Mouse (Mus musculus) ovary, adult 10 weeks (tissue): ENCODE measurements around the gene Osgep. TPM values are rescaled to one million over a fixed set of nuclear protein-coding genes. Genes with fewer than 3 reads are reported as not detected.

Source experiments
- polyA plus RNA-seq: library from polyadenylated mRNA; stranded (reverse); fragments of 350-450 nt; fragmentation: Illumina TruSeq; extraction: RNeasy Lipid Tissue Mini Kit (QIAGEN cat#74804); gene quantifications from one replicate; pipeline ENCODE4 v1.2.3, GENCODE M21; 2014

Osgep gene
- 14.7 TPM for polyA plus RNA-seq

GRCm38 (mm10) chr14:50924281-50925064, at the start of gene Osgep, which contains the start of gene Apex1:
TSS of gene Osgep (minus strand) at chr14:50924893.
TSS of gene Apex1 (plus strand) at chr14:50924968.

DNA sequence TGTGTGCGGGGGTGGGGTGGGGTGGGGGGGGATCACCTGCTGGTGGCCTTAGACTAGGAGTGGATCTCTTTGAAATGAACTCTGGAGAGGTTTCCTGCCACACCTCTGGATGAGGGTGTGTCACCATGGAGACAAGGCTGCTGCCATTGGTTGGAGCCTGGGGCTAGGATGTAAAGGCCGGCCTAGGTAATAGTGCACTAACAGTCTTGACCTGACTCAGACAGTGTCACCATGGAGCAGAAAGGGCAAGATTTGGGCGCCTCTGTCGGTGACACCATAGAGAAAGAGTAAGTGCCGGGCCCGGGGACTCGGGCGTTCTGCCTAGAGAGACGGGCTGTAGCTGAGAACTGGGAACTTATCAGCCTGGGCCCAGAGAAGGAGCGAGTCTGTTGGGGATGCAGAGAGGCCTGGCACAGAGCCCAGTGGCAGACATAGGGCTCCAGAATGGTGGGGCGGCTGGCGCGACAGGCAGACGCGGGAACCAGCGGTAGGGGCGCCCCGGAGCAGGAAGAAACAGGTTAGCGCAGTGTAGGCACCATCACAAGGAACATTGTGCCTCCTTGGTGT, 31.3 kb upstream of the Osgep start, which contains the start of gene Pnp2:
Gene Pnp2 (plus strand): TSS at position 51 of the 567 bp plus-strand sequence.

DNA sequence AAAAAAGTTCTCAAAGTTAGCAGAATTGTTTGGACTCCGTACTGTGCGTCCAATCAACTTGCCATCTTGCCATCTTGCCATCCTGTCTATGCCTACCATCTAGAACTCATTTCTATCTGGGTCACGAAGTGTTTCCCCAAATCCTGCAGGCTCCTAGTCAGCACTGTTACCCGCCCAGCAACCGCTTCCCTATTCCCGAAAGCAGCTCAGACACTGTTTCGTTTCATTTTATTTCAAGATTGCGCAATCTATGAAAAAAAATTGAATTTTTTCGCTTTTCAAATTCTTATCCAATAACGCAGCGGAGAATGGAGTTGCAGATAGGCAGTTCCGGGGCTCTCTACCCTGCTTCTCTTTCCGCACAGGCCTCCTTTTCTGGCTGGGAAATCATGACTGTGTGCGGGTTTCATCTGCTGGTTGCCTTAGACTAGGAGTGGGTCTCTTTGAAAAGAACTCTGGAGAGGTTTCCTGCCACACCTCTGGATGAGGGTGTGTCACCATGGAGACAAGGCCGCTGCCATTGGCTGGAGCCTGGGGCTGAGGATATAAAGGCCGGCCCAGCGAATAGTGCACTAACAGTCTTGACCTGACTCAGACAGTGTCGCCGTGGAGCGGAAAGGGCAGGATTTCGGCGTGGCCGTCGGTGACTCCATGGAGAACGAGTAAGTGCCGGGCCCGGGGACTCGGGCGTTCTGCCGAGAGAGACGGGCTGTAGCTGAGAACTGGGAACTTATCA, 19.4 kb upstream of the Osgep start, which contains the start of gene Gm49342:
Gene Gm49342 (plus strand): TSS at position 586 of the 736 bp plus-strand sequence.

GRCm38 (mm10) chr14:50930754-50931492, 6.2 kb upstream of the Osgep start, which contains the start of the genes Pip4p1 and Pnp:
TSS of gene Pip4p1 (minus strand) at chr14:50930856.
TSS of gene Pnp (plus strand) at chr14:50931082.

GRCm38 (mm10) chr14:50897374-50897765, 27.3 kb downstream of the Osgep start, which contains the start of gene Klhl33:
TSS of gene Klhl33 (minus strand) at chr14:50897507.

GRCm38 (mm10) chr14:50869889-50870804, 54.5 kb downstream of the Osgep start, which contains the start of gene Tep1:
TSS of gene Tep1 (minus strand) at chr14:50870560.

Other genes with a start within 250 kb of the Osgep start
- not detected for gene Olfr747, start 231.7 kb downstream of the Osgep start, polyA plus RNA-seq
- not detected for gene Olfr748, start 217.5 kb downstream of the Osgep start, polyA plus RNA-seq
- gene Olfr749, start 179.8 kb downstream of the Osgep start, polyA plus RNA-seq, result not detected
- gene Ttc5, start 139.4 kb downstream of the Osgep start, polyA plus RNA-seq, result 15.2 TPM
- gene Ccnb1ip1, start 117.2 kb downstream of the Osgep start, polyA plus RNA-seq, result 0.83 TPM
- 50.8 TPM for gene Parp2, start 117.1 kb downstream of the Osgep start, polyA plus RNA-seq
- 6.2 TPM for gene Tep1, start 54.3 kb downstream of the Osgep start, polyA plus RNA-seq
- gene Klhl33, start 27.4 kb downstream of the Osgep start, polyA plus RNA-seq, result 0.46 TPM
- gene Apex1, start 75 bp upstream of the Osgep start, polyA plus RNA-seq, result 27.8 TPM
- gene Pip4p1, start 6.0 kb upstream of the Osgep start, polyA plus RNA-seq, result 10.7 TPM
- gene Pnp, start 6.2 kb upstream of the Osgep start, polyA plus RNA-seq, result 37.1 TPM
- not detected for gene Gm49342, start 19.6 kb upstream of the Osgep start, polyA plus RNA-seq
- not detected for gene Pnp2, start 31.1 kb upstream of the Osgep start, polyA plus RNA-seq
- 1.4 TPM for gene Rnase10, start 82.9 kb upstream of the Osgep start, polyA plus RNA-seq
- not detected for gene Rnase9, start 117.0 kb upstream of the Osgep start, polyA plus RNA-seq
- gene Rnase11, start 125.3 kb upstream of the Osgep start, polyA plus RNA-seq, result not detected
- gene Rnase12, start 132.8 kb upstream of the Osgep start, polyA plus RNA-seq, result not detected
- not detected for gene Olfr750, start 149.5 kb upstream of the Osgep start, polyA plus RNA-seq
- gene Rnase4, start 166.2 kb upstream of the Osgep start, polyA plus RNA-seq, result 184 TPM
- 4.8 TPM for gene Ang, start 166.3 kb upstream of the Osgep start, polyA plus RNA-seq
- gene Eddm3b, start 189.5 kb upstream of the Osgep start, polyA plus RNA-seq, result 0.54 TPM
- gene Rnase6, start 199.0 kb upstream of the Osgep start, polyA plus RNA-seq, result 5.0 TPM
- 1.7 TPM for gene Rnase1, start 221.9 kb upstream of the Osgep start, polyA plus RNA-seq
- not detected for gene Rnase2b, start 237.4 kb upstream of the Osgep start, polyA plus RNA-seq